Mouse (Mus musculus) midbrain, embryonic 15.5 days (tissue): ENCODE results near the gene Shmt2. TPM values are rescaled to one million over a fixed set of nuclear protein-coding genes. Genes with fewer than 3 reads are reported as not detected.

ENCODE experiments used
- ATAC-seq: fragments of 200-750 bp; cut with Nextera tagmentation; replicated peaks from 2 replicates; pipeline ENCODE4 v1.8.0; 2017; ENCODE audit warnings: moderate TSS enrichment
- H3K27ac ChIP-seq: fragments of 300-500 bp; sonication (generic); 2 replicates; pipeline ENCODE4 v1.5.1; 2015; ENCODE audit warnings: mild to moderate bottlenecking, inconsistent platforms
- H3K27me3 ChIP-seq: fragments of 300-500 bp; sonication (generic); replicated peaks from 2 replicates; pipeline ENCODE4 v1.6.1; 2015; ENCODE audit warnings: inconsistent platforms
- H3K36me3 ChIP-seq: fragments of 300-500 bp; sonication (generic); replicated peaks from 2 replicates; pipeline ENCODE4 v1.6.1; 2015; ENCODE audit warnings: inconsistent platforms
- H3K4me1 ChIP-seq: fragments of 300-500 bp; sonication (generic); 2 replicates; pipeline ENCODE4 v1.6.1; 2015; ENCODE audit warnings: inconsistent platforms
- H3K4me2 ChIP-seq: fragments of 300-500 bp; sonication (generic); 2 replicates; pipeline ENCODE4 v1.6.1; 2015; ENCODE audit warnings: inconsistent platforms, mild to moderate bottlenecking, moderate library complexity
- H3K4me3 ChIP-seq: fragments of 300-500 bp; sonication (generic); 2 replicates; pipeline ENCODE4 v1.5.1; 2015; ENCODE audit warnings: mild to moderate bottlenecking, inconsistent platforms
- H3K9ac ChIP-seq: fragments of 300-500 bp; sonication (generic); 2 replicates; pipeline ENCODE4 v1.6.1; 2015; ENCODE audit warnings: mild to moderate bottlenecking, inconsistent platforms
- H3K9me3 ChIP-seq: fragments of 300-500 bp; sonication (generic); 2 replicates; pipeline ENCODE4 v1.6.1; 2016; ENCODE audit warnings: inconsistent platforms
- WGBS: fragments of 180-500 bp; shearing (Covaris S2); methylation state at CpG from one replicate; pipeline ENCODE4 v1.1.7; 2015; ENCODE audit warnings: mixed read lengths; 5-methylcytosine and 5-hydroxymethylcytosine counted together
- polyA plus RNA-seq: library from polyadenylated mRNA; unstranded; fragments of >200 nt; fragmentation: Nextera tagmentation; extraction: Ambion mirVana; gene quantifications from 2 replicates; pipeline ENCODE4 v1.2.1, GENCODE M21; 2015

Shmt2 gene
- polyA plus RNA-seq = 49.4 and 50.7 TPM in 2 replicates

- Histone ChIP-seq H3K27ac (no peak within 1 kb of the TSS), H3K4me2 (peak within 1 kb of the TSS; percentile 90), H3K9ac (peak within 1 kb of the TSS; percentile 46), H3K4me1 (peaks cover 47% of the 10 kb centered on the region), H3K9me3 (no peaks in the 10 kb centered on the region), H3K27me3 (peaks cover 5% of the 10 kb centered on the region; the same call in 1 of the 2 replicates), H3K36me3 (no peaks in the 10 kb centered on the region), H3K4me3 (peak within 1 kb of the TSS; percentile 56)
- ATAC-seq = peak; percentile 62
- under 1% methylated on average over 21 of the region's 21 CpGs for WGBS
Measured at GRCm38 (mm10) chr10:127522088-127522581, at the start of gene Shmt2. TSS of gene Shmt2 (minus strand) at chr10:127522444.

- Histone ChIP-seq H3K27me3 (no peaks in the 10 kb centered on the region), H3K4me1 (no peaks in the 10 kb centered on the region), H3K4me2 (no peak overlapping the region), H3K9ac (no peak overlapping the region), H3K4me3 (no peak overlapping the region), H3K9me3 (no peaks in the 10 kb centered on the region), H3K27ac (no peak overlapping the region), H3K36me3 (peaks cover 75% of the 10 kb centered on the region)
- 91% methylated on average over 17 of the region's 17 CpGs for WGBS
- no peak for ATAC-seq
Measured at GRCm38 (mm10) chr10:127570937-127571641, 48.8 kb upstream of the Shmt2 start.

- ATAC-seq = no peak
- no peak overlapping the region for H3K27ac ChIP-seq
- H3K36me3 ChIP-seq = peaks cover 70% of the 10 kb centered on the region
- no peak overlapping the region for H3K4me2 ChIP-seq
- no peak overlapping the region for H3K4me3 ChIP-seq
- H3K9ac ChIP-seq = no peak overlapping the region
- H3K4me1 ChIP-seq = no peaks in the 10 kb centered on the region
- no peaks in the 10 kb centered on the region for H3K27me3 ChIP-seq
- H3K9me3 ChIP-seq = no peaks in the 10 kb centered on the region
- 91% methylated on average over 6 of the region's 6 CpGs for WGBS
Measured at GRCm38 (mm10) chr10:127570384-127570783, 48.1 kb upstream of the Shmt2 start.

- Histone ChIP-seq H3K4me2 (no peak overlapping the region), H3K9me3 (no peaks in the 10 kb centered on the region), H3K36me3 (peaks cover 64% of the 10 kb centered on the region), H3K27me3 (no peaks in the 10 kb centered on the region), H3K4me3 (no peak overlapping the region), H3K4me1 (no peaks in the 10 kb centered on the region), H3K9ac (no peak overlapping the region), H3K27ac (no peak overlapping the region)
- WGBS = 35% methylated on average over 3 of the region's 3 CpGs
- ATAC-seq = no peak
Measured at GRCm38 (mm10) chr10:127569450-127569849, 47.2 kb upstream of the Shmt2 start.

- no peaks in the 10 kb centered on the region for H3K9me3 ChIP-seq
- 94% methylated on average over 28 of the region's 28 CpGs for WGBS
- no peak overlapping the region for H3K4me2 ChIP-seq
- no peak overlapping the region for H3K9ac ChIP-seq
- H3K36me3 ChIP-seq = peaks cover 65% of the 10 kb centered on the region
- H3K4me1 ChIP-seq = no peaks in the 10 kb centered on the region
- H3K27ac ChIP-seq = no peak overlapping the region
- H3K4me3 ChIP-seq = no peak overlapping the region
- ATAC-seq = no peak
- H3K27me3 ChIP-seq = no peaks in the 10 kb centered on the region
Measured at GRCm38 (mm10) chr10:127566553-127567326, 44.5 kb upstream of the Shmt2 start.

- H3K4me2 ChIP-seq = no peak overlapping the region
- H3K27ac ChIP-seq = no peak overlapping the region
- H3K4me1 ChIP-seq = no peaks in the 10 kb centered on the region
- H3K4me3 ChIP-seq = no peak overlapping the region
- peaks cover 77% of the 10 kb centered on the region for H3K36me3 ChIP-seq
- WGBS = 57% methylated on average over 13 of the region's 13 CpGs
- ATAC-seq = peak; percentile 57; the same call in 1 of the 2 replicates
- no peak overlapping the region for H3K9ac ChIP-seq
- H3K27me3 ChIP-seq = no peaks in the 10 kb centered on the region
- H3K9me3 ChIP-seq = no peaks in the 10 kb centered on the region
Measured at GRCm38 (mm10) chr10:127564301-127564700, 42.1 kb upstream of the Shmt2 start.

- Histone ChIP-seq H3K4me1 (no peaks in the 10 kb centered on the region), H3K27me3 (no peaks in the 10 kb centered on the region), H3K36me3 (peaks cover 80% of the 10 kb centered on the region), H3K4me2 (no peak overlapping the region), H3K27ac (no peak overlapping the region), H3K4me3 (no peak overlapping the region), H3K9me3 (no peaks in the 10 kb centered on the region), H3K9ac (no peak overlapping the region)
- WGBS = 85% methylated on average over 8 of the region's 8 CpGs
- no peak for ATAC-seq
Measured at GRCm38 (mm10) chr10:127563840-127564239, 41.6 kb upstream of the Shmt2 start.

GRCm38 (mm10) chr10:127561145-127561544, 38.9 kb upstream of the Shmt2 start:
- ATAC-seq = no peak

GRCm38 (mm10) chr10:127557397-127557796, 35.2 kb upstream of the Shmt2 start:
- no peak for ATAC-seq
- H3K9me3 ChIP-seq = no peaks in the 10 kb centered on the region

More at GRCm38 (mm10) chr10:127561145-127561544, 38.9 kb upstream of the Shmt2 start:
- Histone ChIP-seq H3K4me1 (no peaks in the 10 kb centered on the region), H3K36me3 (peaks cover 85% of the 10 kb centered on the region), H3K27ac (no peak overlapping the region), H3K4me2 (no peak overlapping the region), H3K9me3 (no peaks in the 10 kb centered on the region), H3K4me3 (no peak overlapping the region), H3K9ac (no peak overlapping the region), H3K27me3 (no peaks in the 10 kb centered on the region)

GRCm38 (mm10) chr10:127555703-127556102, 33.5 kb upstream of the Shmt2 start:
- Histone ChIP-seq H3K9ac (no peak overlapping the region), H3K27me3 (no peaks in the 10 kb centered on the region)
- no peak for ATAC-seq

More at GRCm38 (mm10) chr10:127557397-127557796, 35.2 kb upstream of the Shmt2 start:
- no peaks in the 10 kb centered on the region for H3K27me3 ChIP-seq
- no peak overlapping the region for H3K27ac ChIP-seq
- H3K4me3 ChIP-seq = no peak overlapping the region
- H3K4me2 ChIP-seq = no peak overlapping the region
- H3K36me3 ChIP-seq = peaks cover 95% of the 10 kb centered on the region
- H3K9ac ChIP-seq = no peak overlapping the region
- H3K4me1 ChIP-seq = no peaks in the 10 kb centered on the region
- 90% methylated on average over 13 of the region's 13 CpGs for WGBS

GRCm38 (mm10) chr10:127549892-127550291, 27.6 kb upstream of the Shmt2 start:
- WGBS = 90% methylated on average over 17 of the region's 17 CpGs
- no peak overlapping the region for H3K4me3 ChIP-seq
- no peak overlapping the region for H3K27ac ChIP-seq
- no peak overlapping the region for H3K4me2 ChIP-seq
- H3K9ac ChIP-seq = no peak overlapping the region
- peaks cover 84% of the 10 kb centered on the region for H3K36me3 ChIP-seq
- H3K9me3 ChIP-seq = no peaks in the 10 kb centered on the region
- ATAC-seq = no peak
- no peaks in the 10 kb centered on the region for H3K4me1 ChIP-seq
- no peaks in the 10 kb centered on the region for H3K27me3 ChIP-seq

More at GRCm38 (mm10) chr10:127555703-127556102, 33.5 kb upstream of the Shmt2 start:
- Histone ChIP-seq H3K36me3 (peaks cover 91% of the 10 kb centered on the region), H3K27ac (no peak overlapping the region), H3K4me3 (no peak overlapping the region), H3K9me3 (no peaks in the 10 kb centered on the region), H3K4me1 (no peaks in the 10 kb centered on the region), H3K4me2 (no peak overlapping the region)
- 55% methylated on average over 18 of the region's 18 CpGs for WGBS

- Histone ChIP-seq H3K27ac (no peak overlapping the region), H3K4me1 (no peaks in the 10 kb centered on the region), H3K9me3 (no peaks in the 10 kb centered on the region), H3K9ac (no peak overlapping the region), H3K4me2 (no peak overlapping the region), H3K4me3 (no peak overlapping the region), H3K36me3 (peaks cover 82% of the 10 kb centered on the region), H3K27me3 (no peaks in the 10 kb centered on the region)
- no peak for ATAC-seq
- WGBS = 94% methylated on average over 15 of the region's 15 CpGs
Measured at GRCm38 (mm10) chr10:127548236-127548635, 26.0 kb upstream of the Shmt2 start.
